Mouse (Mus musculus) CH12F3 (cell line): ENCODE measurements at regions not wholly inside any gene's neighbourhood (a gene's known extent, or its start where the extent isn't known, plus 50 kb on each side); places are given as distances from the start of the nearest gene placed in this dataset.

ENCODE experiments used
- in situ Hi-C: fragments of 300-500 bp; cut with MboI; formaldehyde crosslinking; loops from 2 replicates; pipeline ENCODE4 v1.14.3; 2020; ENCODE audit warnings: low sequenced_read_pairs

DNA sequence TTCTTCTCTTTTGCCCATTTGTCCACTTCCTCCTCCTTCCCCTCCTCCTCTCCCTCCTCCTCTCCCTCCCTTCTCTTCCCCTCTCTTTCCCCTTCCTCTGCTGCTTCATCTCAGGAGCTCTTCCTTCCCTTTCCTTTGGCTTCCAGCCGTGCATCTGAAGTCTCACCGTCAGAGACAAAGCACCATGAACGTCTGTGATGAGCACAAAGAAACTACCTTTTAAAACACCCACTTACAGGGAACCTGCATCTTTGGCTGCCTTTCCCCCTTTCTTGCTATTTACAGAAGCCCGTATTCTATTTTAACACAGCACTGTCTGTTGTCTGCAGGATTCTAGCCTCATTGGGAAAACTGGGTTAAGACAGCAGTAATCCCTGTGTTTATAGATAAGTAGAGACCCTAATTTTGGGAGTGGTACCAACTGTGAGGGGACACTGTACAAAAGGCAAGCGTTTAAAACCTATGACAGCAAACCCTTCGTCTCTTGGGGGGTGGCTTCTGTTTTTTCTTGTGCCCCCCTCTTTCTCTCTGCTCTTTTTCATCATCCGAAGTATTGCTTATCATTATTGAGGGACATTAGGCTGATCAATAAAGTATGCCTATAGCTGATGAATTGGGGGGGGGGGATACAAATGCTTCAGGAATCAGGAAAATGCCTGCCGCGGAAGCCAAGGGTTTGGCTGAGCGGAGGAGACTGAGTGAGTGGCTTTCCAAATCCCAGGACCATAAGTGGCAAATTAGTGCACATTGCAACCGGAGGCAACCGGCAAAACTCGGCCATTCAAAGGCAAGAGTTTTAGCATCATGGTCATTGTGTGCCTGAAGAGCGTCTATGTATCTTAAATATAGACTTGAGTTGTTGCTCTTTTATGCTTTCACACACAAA lies 417.0 kb upstream of the Ubash3b start:
- in situ Hi-C loops = no loop called here

DNA sequence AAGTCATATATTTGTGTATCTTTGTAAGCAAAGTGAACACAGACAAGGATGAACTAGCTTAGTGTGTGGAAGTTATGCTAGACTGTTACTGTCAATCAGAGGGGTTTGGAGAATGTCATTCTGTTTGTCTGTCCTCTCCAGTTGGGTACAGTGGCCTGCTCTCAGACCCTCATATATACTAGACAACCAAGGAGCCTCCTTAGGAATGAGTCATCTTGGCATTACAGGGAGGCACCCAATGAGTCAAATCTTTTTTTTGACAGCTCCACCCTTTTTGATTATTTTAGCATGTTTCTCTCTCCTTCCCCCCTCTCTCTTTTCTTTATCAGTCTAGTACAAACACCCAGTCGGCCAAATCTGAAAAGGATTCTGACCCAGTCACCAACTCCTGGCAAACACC lies 416.3 kb upstream of the Ubash3b start:
- in situ Hi-C loops = no loop called here

DNA sequence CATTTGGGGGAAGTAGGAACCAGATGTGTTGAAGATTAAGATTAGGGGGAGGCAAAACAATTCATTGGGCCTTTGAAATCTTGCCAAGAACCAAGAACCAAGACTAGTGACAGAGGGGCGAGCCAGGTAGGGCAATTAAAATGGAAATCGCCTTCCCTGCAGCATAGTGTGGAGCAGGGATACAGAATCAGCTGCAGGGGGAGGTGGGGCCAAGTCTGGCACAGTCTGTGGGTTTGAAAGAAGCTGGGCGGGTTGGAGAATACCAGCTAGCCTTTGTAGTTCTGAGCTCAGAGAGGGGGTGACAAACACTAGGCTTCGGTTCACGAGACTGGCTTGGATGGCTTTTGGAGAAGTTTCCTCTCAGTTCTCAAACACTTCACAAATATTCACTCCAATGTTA lies 414.3 kb upstream of the Ubash3b start:
- in situ Hi-C loops = no loop called here

DNA sequence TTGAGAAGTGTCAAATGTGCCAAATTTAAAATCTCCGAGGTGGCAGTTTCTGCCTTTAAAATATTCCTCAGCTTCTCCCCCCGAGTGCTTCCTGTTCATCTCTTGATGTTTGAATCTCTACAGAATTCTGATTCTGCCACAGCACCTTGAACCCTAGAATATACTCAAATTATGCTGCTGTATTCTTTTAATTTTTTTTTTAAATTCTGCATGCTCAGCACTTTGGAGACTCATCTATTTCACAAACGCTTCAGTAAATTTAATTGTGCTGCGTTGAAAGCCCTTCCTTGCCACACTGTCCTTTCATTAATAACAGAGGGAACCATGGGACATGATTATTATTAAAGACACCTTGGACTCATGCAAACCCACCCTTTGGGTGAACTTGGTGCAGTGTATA lies 408.8 kb upstream of the Ubash3b start:
- in situ Hi-C loops = no loop called here

DNA sequence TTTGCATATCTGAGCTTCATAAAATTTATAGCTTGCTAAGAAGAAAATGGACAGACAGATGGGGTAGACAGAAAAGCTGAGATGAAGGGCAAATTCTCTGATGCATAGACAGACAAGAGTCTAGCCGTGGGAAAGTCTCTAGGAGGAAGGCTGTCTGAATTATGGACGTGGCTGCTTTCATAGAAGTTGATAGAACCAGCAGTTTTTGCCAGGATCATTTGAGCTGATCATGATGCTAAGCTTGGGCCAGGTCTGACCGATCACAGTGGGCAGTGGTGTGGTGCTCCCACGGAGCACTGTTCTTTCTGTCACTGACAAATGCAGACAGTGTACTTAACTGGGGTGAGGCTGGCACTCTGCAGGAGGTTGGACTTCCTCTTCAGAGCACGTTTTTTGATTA lies 405.0 kb upstream of the Ubash3b start:
- in situ Hi-C loops = no loop called here

DNA sequence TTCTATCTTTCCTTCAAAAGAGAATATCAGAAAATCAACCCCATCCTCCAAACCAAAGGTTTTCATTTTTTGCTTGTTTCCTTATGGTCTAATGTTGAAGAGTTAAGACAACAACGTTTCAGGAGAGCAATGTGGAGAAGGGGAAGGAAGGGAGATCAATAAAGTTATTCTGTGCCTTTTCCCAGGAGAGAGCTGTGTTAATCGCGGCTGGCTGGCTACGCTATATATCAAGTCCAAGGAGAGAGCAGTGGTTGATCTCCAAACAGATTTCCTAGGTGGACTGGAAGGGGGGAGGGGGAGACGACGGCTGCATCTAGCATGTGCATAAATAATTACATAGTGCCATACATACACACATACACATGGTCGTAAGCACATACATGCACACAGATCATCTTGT lies 404.3 kb upstream of the Ubash3b start:
- in situ Hi-C loops = no loop called here

DNA sequence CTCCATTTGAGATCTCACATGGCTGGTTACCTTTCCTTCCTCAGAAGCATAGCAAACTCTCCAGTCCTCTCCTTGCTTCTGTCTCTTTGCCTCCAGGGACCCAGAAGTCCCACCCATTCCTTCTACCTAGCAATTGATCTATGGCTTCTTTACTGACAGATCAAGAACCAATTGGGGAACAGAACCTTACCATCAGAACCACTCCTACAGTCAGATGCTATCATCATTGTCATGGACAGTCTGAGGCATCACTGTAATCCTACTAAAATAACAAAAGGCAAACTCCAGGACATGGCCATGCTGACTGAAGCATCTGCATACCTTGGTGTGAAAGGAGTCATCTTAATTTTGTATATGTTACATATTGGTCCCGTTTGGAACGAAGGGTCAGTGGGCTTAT lies 401.9 kb upstream of the Ubash3b start:
- in situ Hi-C loops = no loop called here

DNA sequence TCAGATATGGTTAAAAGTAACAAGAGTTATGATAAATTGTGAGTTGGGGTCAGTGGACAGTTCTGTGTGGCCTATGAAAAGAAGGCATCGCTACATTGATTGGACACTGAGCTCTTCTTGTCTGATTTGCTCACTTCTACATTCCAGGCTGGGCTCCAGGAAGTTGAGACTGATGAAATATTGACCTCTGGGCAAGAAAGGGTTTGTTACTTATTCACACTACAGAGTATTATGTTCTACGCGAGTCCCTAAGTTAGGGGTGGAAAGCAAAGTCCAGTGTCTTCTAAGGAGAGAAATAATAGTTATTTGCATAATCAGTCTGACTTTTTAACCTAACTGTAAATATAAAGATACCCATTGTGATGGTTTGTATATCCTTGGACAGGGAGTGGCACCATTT lies 397.0 kb upstream of the Ubash3b start:
- in situ Hi-C loops = no loop called here

DNA sequence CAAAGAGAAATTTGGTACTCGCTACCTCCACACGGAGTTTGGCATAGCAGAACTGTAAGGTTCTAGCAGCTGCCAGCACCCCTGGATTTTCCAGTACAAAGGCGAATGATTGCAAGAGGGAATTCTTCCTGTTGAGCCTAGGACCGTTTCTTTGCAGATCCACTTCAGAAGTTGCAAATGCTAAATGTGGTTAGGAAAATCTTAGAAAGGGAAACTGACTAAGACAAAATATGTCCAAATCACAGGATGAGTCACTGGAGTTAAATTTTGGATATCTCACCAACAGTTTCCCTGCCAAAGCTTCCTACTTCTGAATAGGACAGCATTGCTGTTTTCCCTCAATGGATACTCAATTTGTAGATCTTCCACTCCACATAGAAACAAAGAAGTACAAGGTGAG lies 395.4 kb upstream of the Ubash3b start:
- in situ Hi-C loops = no loop called here

DNA sequence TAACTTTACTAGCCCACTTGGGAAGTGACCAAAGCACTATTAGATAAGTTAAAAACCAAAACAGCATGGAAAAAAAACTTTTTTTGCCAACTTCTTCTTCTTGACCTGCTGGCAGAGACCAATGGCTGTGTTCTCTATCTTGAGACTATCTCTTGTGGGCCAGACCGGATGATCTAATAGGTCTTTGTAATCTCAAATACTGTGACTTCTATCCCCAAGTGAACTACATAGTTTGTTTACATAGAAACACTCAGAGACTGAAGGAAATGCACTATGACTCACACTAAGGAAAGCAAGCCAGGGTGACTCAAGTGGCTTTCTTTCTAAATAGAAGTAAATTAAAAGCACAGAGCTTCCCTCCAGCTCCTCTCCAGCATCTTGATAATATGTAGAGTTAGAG lies 384.3 kb upstream of the Ubash3b start:
- in situ Hi-C loops = no loop called here

DNA sequence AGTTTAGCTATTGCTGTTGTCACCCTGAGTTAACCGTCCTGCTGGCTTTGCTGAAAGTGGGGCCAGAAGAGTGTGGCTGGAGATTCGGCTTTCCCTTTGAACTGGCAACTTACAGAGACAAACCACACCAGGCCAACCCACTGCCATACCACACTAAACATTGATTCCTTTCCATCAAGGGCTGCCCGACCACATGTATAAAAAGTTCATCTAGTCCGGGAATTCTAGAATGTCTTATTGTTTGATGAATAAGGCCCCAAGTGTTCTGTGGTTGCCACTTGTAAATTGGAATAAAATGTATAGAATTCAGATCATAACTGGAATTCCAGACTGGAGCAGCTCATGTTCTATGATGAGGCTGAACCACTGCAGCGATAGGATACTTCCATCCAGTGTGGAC lies 381.0 kb upstream of the Ubash3b start:
- in situ Hi-C loops = no loop called here

DNA sequence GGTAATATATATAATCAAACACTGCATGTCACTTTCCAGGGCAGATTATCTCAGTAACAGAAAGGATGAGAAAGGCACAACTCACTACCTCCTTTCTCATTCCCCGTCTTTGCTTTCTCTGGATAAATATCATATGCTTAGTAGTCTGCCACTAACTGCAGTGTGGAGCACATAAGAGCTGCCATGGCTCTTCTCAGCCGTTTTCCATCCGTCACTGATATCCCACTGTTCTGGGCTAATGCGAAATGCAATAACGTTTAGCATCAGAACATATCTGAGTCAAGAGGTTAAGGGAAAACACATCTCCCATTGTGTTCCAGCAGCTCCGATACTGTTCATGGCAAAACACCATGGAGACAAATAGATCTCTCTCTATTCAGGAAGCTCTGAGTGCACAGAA lies 379.8 kb upstream of the Ubash3b start:
- in situ Hi-C loops = no loop called here

DNA sequence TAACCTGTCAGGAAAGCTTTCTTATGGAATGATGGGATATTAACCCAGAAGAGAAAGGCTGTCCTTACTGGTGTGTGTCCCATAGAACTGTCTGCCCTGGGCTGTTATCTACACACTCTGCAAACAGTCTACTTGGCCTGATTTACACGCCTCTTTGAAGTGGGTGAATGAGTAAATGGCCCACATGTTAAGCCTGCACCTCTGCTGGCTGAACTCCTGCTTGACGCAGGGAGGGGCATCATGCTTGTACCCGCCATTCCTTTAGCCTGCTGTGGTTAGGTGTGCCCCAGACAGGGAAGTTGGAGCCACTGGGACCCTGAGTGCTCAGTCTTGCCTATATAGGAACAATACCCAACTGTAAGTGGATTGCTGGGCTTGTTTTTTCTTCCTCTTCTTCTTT lies 371.3 kb upstream of the Ubash3b start:
- in situ Hi-C loops = no loop called here

DNA sequence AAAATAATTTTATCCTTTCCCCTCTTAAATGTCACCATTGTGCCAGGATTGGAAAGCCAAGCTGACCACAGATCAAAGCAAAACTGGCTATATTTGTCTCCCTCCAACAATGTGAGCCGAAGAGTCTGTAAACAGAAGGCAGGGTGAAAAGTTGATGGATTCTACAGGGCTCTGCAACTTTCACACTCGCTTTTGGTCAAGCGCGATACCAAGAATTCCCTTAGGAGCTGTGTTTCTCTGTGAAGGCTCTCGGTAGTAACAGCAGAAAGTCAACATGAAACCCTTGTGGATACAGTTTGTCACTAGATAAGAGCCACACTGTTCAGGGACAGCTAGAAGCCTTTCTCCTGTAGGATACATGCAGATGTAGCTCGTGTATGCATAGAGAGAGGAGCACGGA lies 370.8 kb upstream of the Ubash3b start:
- in situ Hi-C loops = no loop called here

DNA sequence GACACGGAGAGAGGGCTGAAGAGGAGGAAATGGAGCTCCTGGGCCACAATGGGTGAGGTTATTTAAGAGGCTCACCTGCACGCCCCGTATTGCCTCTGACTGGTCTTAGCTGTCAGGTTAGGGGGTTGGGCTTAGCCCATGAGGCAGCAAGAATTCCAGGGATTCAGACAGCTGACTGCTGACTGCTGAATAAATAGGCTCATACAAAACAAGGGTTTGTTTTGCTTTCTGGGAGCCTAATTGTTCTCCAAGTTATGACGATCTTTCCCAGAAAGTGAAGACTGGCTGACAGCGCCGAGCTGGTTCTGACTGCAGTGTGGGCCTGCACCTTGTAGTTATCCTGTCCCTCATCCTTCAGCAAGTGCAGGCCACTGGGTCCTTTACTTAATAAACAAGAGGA lies 370.1 kb upstream of the Ubash3b start:
- in situ Hi-C loops = no loop called here

DNA sequence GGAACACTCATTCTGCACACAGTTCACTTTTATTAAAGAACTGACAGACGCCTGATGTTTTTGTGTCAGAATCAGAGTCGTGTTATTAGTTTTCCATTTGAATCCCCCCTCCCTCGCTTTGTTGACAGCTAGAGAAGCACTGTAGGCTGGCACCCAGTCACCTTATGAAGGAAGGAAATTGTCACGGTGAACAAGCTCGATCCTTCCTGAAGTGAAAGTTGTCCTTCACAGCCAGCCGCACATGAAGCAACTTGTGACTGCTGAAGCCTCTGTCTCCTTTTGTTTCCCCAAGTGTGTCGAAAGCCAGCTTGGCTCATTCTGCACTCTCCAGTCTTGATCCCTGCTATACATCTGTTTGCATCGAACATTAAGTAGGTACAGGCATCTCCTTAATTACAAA lies 364.6 kb upstream of the Ubash3b start:
- in situ Hi-C loops = no loop called here

DNA sequence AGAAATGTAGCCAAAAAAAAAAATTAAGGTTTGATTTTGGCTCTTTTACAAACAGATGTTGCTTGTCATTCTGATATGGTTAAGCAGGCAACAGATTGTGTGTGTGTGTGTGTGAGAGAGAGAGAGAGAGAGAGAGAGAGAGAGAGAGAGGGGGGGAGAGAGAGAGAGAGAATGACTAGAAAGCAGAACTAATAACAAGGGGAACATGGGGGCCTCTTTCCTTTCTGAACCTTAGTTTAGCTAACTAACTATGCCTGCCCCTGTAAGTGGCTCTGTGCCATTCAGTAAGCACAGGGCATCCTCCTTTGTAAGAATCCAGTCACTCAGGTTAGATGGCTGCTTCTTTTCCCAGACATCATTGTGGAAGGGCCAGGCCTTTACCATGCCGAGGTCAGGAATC lies 364.0 kb upstream of the Ubash3b start:
- in situ Hi-C loops = no loop called here

DNA sequence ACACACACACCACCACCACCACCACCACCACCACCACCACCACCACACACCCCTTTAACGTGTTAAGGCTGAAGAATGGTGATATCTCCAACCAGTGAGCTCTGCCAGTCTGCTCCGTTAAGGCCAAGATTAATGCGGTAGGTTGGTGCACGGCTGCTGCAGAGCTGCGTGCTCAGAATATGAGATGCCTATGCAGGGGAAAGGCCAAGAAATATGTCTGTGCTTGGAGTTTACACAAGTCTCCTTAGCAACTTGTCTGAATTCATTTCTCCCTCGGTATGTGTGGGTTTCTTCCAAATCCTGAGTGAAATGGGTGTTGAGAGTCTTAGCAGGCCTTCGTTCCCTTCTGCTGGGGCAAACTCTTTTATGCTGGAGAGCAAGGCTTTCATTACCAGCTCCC lies 363.1 kb upstream of the Ubash3b start:
- in situ Hi-C loops = no loop called here

DNA sequence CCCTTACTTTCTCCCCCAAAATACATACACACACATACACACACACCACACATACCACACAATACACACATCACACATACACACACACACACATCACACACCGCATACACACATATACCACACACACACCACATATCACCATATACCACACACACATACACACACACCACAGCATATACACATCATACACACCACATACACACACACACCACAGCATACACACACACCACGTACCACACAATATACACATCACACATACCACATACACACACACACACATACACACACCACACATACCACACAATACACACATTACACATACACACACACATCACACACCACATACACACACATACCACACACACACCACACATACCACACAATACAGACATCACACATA lies 362.5 kb upstream of the Ubash3b start:
- in situ Hi-C loops = no loop called here

DNA sequence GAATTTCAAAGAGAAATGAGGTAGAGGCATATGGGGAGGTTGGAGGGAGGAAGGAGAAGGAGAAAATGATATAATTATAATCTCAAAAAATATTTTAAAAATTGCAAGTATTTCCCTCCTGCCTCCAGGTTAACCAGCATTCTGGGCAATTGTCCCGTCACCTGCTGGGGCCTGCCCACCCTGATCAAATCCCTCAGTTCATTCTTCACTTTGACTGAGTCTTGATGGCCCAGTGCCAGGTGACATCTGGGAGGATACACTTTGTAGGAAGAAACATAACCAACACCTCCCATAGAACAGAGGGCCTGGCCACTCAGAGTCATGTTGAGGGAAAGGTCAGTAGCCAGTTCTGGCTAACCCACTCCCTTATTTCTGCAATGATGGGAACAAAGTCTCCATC lies 360.8 kb upstream of the Ubash3b start:
- in situ Hi-C loops = no loop called here

DNA sequence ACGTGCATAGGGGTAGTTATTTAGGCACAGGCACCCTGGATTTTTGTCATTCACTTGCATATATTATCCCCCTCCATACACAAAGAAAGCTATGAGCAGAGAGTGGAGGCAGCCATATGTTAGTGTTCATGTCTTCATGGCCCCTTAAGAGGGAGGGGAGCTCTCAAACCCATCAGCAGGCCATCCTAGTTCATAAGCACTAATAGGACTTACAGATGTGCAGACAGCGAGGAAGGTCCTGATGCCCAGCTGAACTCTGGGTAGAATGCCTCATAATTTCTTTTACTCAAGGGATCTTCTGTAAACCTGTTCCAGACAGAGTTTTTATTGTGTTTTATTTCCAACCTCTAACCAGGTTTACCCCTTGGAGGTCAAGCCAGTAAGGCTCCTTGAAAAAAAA lies 356.3 kb upstream of the Ubash3b start:
- in situ Hi-C loops = no loop called here

DNA sequence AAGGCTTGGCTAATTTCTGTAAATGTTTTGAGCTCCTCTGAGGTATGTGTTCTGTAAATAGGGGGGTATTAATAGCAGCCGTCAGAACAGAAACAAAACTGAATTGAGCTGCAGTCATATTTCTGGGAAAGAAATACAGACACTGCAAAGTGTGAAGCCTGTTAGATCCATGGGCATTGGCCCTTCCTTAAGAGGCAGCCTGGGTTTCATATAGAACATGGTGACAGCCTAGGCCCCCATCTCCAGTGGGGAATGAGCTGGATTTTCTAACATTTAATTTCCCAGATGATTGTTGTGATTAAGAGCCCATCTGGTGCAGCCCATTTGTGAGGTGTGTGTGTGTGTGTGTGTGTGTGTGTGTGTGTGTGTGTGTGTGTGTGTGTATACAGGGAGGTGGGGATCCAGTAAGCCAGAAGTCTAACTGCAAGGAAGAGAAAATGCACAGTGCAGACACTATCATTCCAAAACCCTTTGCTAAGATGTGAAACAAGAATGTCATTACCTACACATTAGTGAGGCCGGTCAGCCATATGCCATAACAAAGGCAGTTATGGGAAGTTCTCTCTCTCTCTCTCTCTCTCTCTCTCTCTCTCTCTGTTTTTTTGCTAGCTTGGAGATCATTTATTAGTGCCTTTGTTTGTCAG lies 355.7 kb upstream of the Ubash3b start:
- in situ Hi-C loops = no loop called here

DNA sequence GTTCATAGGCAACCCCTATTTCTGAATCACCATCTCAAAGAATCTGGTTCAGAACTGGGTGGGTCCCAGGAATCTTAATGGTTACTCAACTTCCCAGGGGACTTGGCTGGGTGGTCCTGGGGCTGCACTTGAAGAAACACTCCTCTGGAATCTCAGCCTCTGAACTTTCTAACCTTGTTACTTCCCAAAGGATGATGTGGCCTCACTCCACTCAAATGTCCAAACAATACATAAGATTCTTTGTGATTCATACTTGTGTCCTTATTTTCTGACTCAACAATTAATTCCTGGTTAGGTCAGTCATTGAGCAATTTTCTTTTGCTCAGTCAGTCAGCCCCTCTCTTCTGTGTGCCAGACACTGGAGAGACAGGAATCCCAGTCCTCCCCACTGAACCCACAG lies 353.7 kb upstream of the Ubash3b start:
- in situ Hi-C loops = no loop called here
